Comparison of ENCODE assay signal across 8 mouse cellular contexts in genomic region chr5:119916551-119917171, GRCm38 (mm10).
A peak's percentile ranks its signal among the peaks of the same experiment; 100 is the strongest.
DNase-seq lines count a peak whose midpoint lies in the region; ATAC-seq lines count a peak whose summit lies in the region.

No protein-coding gene starts in this region.

- no peak overlapping the region for H3K9ac ChIP-seq in hindbrain, embryonic 14.5 days
- H3K9ac ChIP-seq in hindbrain, embryonic 12.5 days: no peak overlapping the region

- no peaks in the 10 kb centered on the region for H3K9me3 ChIP-seq in hindbrain, embryonic 14.5 days (ENCODE audit: control insufficient read depth, low read length)
- no peaks in the 10 kb centered on the region for H3K9me3 ChIP-seq in hindbrain, embryonic 12.5 days (replicated peaks)

- DNase-seq in hindbrain, embryonic 14.5 days (ENCODE audit: low spot score): peak; percentile 47
- peak; percentile 51 to 54 for DNase-seq in cerebellum, postnatal 14 days
- peak; percentile 31 for DNase-seq in heart, postnatal 4 days
- DNase-seq in lung, postnatal 25 days (ENCODE audit: low spot score): peak; percentile 8
- DNase-seq in adipocyte (ENCODE audit: low spot score): no peak
- no peak for DNase-seq in retina, embryonic 14.5 days (ENCODE audit: low spot score)

- H3K4me2 ChIP-seq in hindbrain, embryonic 14.5 days (replicated peaks): no peak overlapping the region
- H3K4me2 ChIP-seq in hindbrain, embryonic 12.5 days (replicated peaks): no peak overlapping the region

- H3K4me3 ChIP-seq in hindbrain, embryonic 14.5 days (replicated peaks; ENCODE audit: low read length): no peak overlapping the region
- no peak overlapping the region for H3K4me3 ChIP-seq in hindbrain, embryonic 12.5 days

- H3K4me1 ChIP-seq in hindbrain, embryonic 14.5 days (replicated peaks; ENCODE audit: control insufficient read depth, insufficient read depth, low read length): no peaks in the 10 kb centered on the region
- no peaks in the 10 kb centered on the region for H3K4me1 ChIP-seq in hindbrain, embryonic 12.5 days

- H3K36me3 ChIP-seq in hindbrain, embryonic 14.5 days (replicated peaks; ENCODE audit: control insufficient read depth, insufficient read depth): no peaks in the 10 kb centered on the region
- H3K36me3 ChIP-seq in hindbrain, embryonic 12.5 days: no peaks in the 10 kb centered on the region

- H3K27me3 ChIP-seq in hindbrain, embryonic 14.5 days (ENCODE audit: control insufficient read depth, insufficient read depth, low read length): no peaks in the 10 kb centered on the region; the same call in 1 of the 2 replicates
- H3K27me3 ChIP-seq in hindbrain, embryonic 12.5 days: no peaks in the 10 kb centered on the region

- peak; percentile 34; the same call in 1 of the 2 replicates for ATAC-seq in hindbrain, embryonic 14.5 days (ENCODE audit: low FRiP score)
- ATAC-seq in hindbrain, embryonic 12.5 days (ENCODE audit: low FRiP score): no peak
- no peak for ATAC-seq in megakaryocyte-erythroid progenitor cell, adult 5-6 weeks (replicated peaks; ENCODE audit: low FRiP score, low TSS enrichment, poor library complexity, severe bottlenecking)

- H3K27ac ChIP-seq in hindbrain, embryonic 14.5 days: no peak overlapping the region
- no peak overlapping the region for H3K27ac ChIP-seq in hindbrain, embryonic 12.5 days

- WGBS in hindbrain, embryonic 14.5 days: 68% methylated on average over 12 of the region's 12 CpGs
- 87% methylated on average over 12 of the region's 12 CpGs for WGBS in hindbrain, embryonic 12.5 days

Comparison
In these comparisons a context has a peak if more than half of its experiments do, and no peak if none do; other contexts are left out.
1. DNase-seq: peak in hindbrain, embryonic 14.5 days (single experiment), cerebellum, postnatal 14 days (2 of 2), heart, postnatal 4 days (single experiment) and lung, postnatal 25 days (single experiment); none in adipocyte (single experiment) and retina, embryonic 14.5 days (single experiment).